Mouse (Mus musculus) limb, embryonic 14.5 days (tissue): ENCODE measurements around the gene Olfr740. TPM values are rescaled to one million over a fixed set of nuclear protein-coding genes. Genes with fewer than 3 reads are reported as not detected.

Experiments
- ATAC-seq: fragments of 200-750 bp; cut with Nextera tagmentation; 2 replicates; pipeline ENCODE4 v1.8.0; 2017; ENCODE audit warnings: low read depth, moderate number of reproducible peaks, moderate TSS enrichment; ENCODE audit not compliant: low FRiP score
- DNase-seq: peaks from one replicate; pipeline ENCODE4 v3.0.0-alpha.2; 2015; ENCODE audit warnings: low spot score
- H3K27ac ChIP-seq: fragments of 300-500 bp; sonication (generic); replicated peaks from 2 replicates; pipeline ENCODE4 v1.5.1; 2014; ENCODE audit warnings: low read depth, mild to moderate bottlenecking, low read length, moderate library complexity, mixed read lengths
- H3K27me3 ChIP-seq: fragments of 300-500 bp; sonication (generic); 2 replicates; pipeline ENCODE4 v1.6.1; 2014; ENCODE audit warnings: low read length, mixed read lengths; ENCODE audit not compliant: control insufficient read depth, insufficient read depth
- H3K36me3 ChIP-seq: fragments of 300-500 bp; sonication (generic); 2 replicates; pipeline ENCODE4 v1.6.1; 2014; ENCODE audit warnings: mild to moderate bottlenecking, low read length, moderate library complexity, mixed read lengths; ENCODE audit not compliant: control insufficient read depth, insufficient read depth
- H3K4me1 ChIP-seq: fragments of 300-500 bp; sonication (generic); 2 replicates; pipeline ENCODE4 v1.6.1; 2014; ENCODE audit warnings: antibody characterized with exemption, low read length, mixed read lengths; ENCODE audit not compliant: control insufficient read depth, insufficient read depth
- H3K4me2 ChIP-seq: fragments of 300-500 bp; sonication (generic); replicated peaks from 2 replicates; pipeline ENCODE4 v1.6.1; 2014; ENCODE audit warnings: low read depth, mild to moderate bottlenecking, low read length, moderate library complexity; ENCODE audit not compliant: severe bottlenecking
- H3K4me3 ChIP-seq: fragments of 300-500 bp; sonication (generic); replicated peaks from 2 replicates; pipeline ENCODE4 v1.5.1; 2014; ENCODE audit warnings: low read length
- H3K9ac ChIP-seq: fragments of 300-500 bp; sonication (generic); 2 replicates; pipeline ENCODE4 v1.6.1; 2014; ENCODE audit warnings: mild to moderate bottlenecking, low read depth, low read length, moderate library complexity; ENCODE audit not compliant: severe bottlenecking
- H3K9me3 ChIP-seq: fragments of 300-500 bp; sonication (generic); 2 replicates; pipeline ENCODE4 v1.6.1; 2016; ENCODE audit warnings: low read length; ENCODE audit not compliant: control insufficient read depth
- POLR2A ChIP-seq: fragments of 200-500 bp; IDR thresholded peaks from 2 replicates; pipeline ENCODE4 v1.8.0; 2012; ENCODE audit warnings: inconsistent platforms, mild to moderate bottlenecking, moderate library complexity, borderline replicate concordance; ENCODE audit not compliant: insufficient read depth, insufficient read length; ENCODE audit errors: extremely low read depth
- WGBS: fragments of 180-500 bp; shearing (Covaris S2); extraction: QIAGEN DNeasy Blood & Tissue Kit; methylation state at CpG from one replicate; pipeline ENCODE4 v1.1.7; 2014; 5-methylcytosine and 5-hydroxymethylcytosine counted together
- polyA plus RNA-seq, 2 experiments: library from polyadenylated mRNA; depleted of rRNA in 1 of 2; stranded (reverse) in 1 of 2; unstranded in 1 of 2; fragments of >200 nt; fragmentation: Nextera tagmentation in 1 of 2; extraction: Ambion mirVana in 1 of 2; gene quantifications; 2 replicates each; pipeline versions ENCODE4 v1.2.1 to v1.2.3; 2012 to 2014

Gene Olfr740
- polyA plus RNA-seq, 2 experiments: not detected

GRCm38 (mm10) chr14:50503300-50503699, 58.0 kb downstream of the Olfr740 start, which contains the start of gene Olfr742:
Gene Olfr742 (plus strand): TSS chr14:50503600.
- WGBS: 54% methylated on average over 2 of the region's 2 CpGs
- H3K4me3 ChIP-seq: no peak within 1 kb of the TSS
- no peak for ATAC-seq
- no peaks in the 10 kb centered on the region for H3K4me1 ChIP-seq
- no peak for TF ChIP-seq POLR2A
- no peaks in the 10 kb centered on the region for H3K9me3 ChIP-seq
- DNase-seq: no peak
- no peak within 1 kb of the TSS for H3K9ac ChIP-seq
- no peak within 1 kb of the TSS for H3K27ac ChIP-seq
- H3K4me2 ChIP-seq: no peak within 1 kb of the TSS
- H3K27me3 ChIP-seq: no peaks in the 10 kb centered on the region
- H3K36me3 ChIP-seq: no peaks in the 10 kb centered on the region

Other genes starting within 250 kb of the Olfr740 start
- gene Olfr731, start 203.7 kb upstream of the Olfr740 start, polyA plus RNA-seq (2012; rRNA removed): not detected in 2 replicates
- gene Olfr731, start 203.7 kb upstream of the Olfr740 start, polyA plus RNA-seq (2014; fragmentation: Nextera tagmentation; extraction: Ambion mirVana): not detected in 2 replicates
- gene Olfr732, start 161.3 kb upstream of the Olfr740 start, polyA plus RNA-seq (2012; rRNA removed): not detected in 2 replicates
- not detected in 2 replicates for gene Olfr732, start 161.3 kb upstream of the Olfr740 start, polyA plus RNA-seq (2014; fragmentation: Nextera tagmentation; extraction: Ambion mirVana)
- gene Olfr733, start 144.0 kb upstream of the Olfr740 start, polyA plus RNA-seq (2012; rRNA removed): 0.12 TPM in 1 of 2 replicates, not detected in the other
- gene Olfr733, start 144.0 kb upstream of the Olfr740 start, polyA plus RNA-seq (2014; fragmentation: Nextera tagmentation; extraction: Ambion mirVana): not detected in 2 replicates
- gene Olfr734, start 118.8 kb upstream of the Olfr740 start, polyA plus RNA-seq (2012; rRNA removed): not detected in 2 replicates
- not detected in 2 replicates for gene Olfr734, start 118.8 kb upstream of the Olfr740 start, polyA plus RNA-seq (2014; fragmentation: Nextera tagmentation; extraction: Ambion mirVana)
- not detected in 2 replicates for gene Olfr735, start 96.7 kb upstream of the Olfr740 start, polyA plus RNA-seq (2012; rRNA removed)
- gene Olfr735, start 96.7 kb upstream of the Olfr740 start, polyA plus RNA-seq (2014; fragmentation: Nextera tagmentation; extraction: Ambion mirVana): not detected in 2 replicates
- 0.04 TPM in 2 replicates for gene Tlr11, start 87.6 kb upstream of the Olfr740 start, polyA plus RNA-seq (2012; rRNA removed)
- gene Tlr11, start 87.6 kb upstream of the Olfr740 start, polyA plus RNA-seq (2014; fragmentation: Nextera tagmentation; extraction: Ambion mirVana): not detected in 2 replicates
- not detected in 2 replicates for gene Olfr736, start 64.4 kb upstream of the Olfr740 start, polyA plus RNA-seq (2012; rRNA removed)
- gene Olfr736, start 64.4 kb upstream of the Olfr740 start, polyA plus RNA-seq (2014; fragmentation: Nextera tagmentation; extraction: Ambion mirVana): not detected in 2 replicates
- not detected in 2 replicates for gene Olfr738, start 38.0 kb upstream of the Olfr740 start, polyA plus RNA-seq (2012; rRNA removed)
- not detected in 2 replicates for gene Olfr738, start 38.0 kb upstream of the Olfr740 start, polyA plus RNA-seq (2014; fragmentation: Nextera tagmentation; extraction: Ambion mirVana)
- gene Olfr739, start 26.9 kb upstream of the Olfr740 start, polyA plus RNA-seq (2012; rRNA removed): not detected in 2 replicates
- not detected in 2 replicates for gene Olfr739, start 26.9 kb upstream of the Olfr740 start, polyA plus RNA-seq (2014; fragmentation: Nextera tagmentation; extraction: Ambion mirVana)
- not detected in 2 replicates for gene Olfr741, start 27.2 kb downstream of the Olfr740 start, polyA plus RNA-seq (2012; rRNA removed)
- not detected in 2 replicates for gene Olfr741, start 27.2 kb downstream of the Olfr740 start, polyA plus RNA-seq (2014; fragmentation: Nextera tagmentation; extraction: Ambion mirVana)
- not detected in 2 replicates for gene Olfr742, start 58.1 kb downstream of the Olfr740 start, polyA plus RNA-seq (2012; rRNA removed)
- not detected in 2 replicates for gene Olfr742, start 58.1 kb downstream of the Olfr740 start, polyA plus RNA-seq (2014; fragmentation: Nextera tagmentation; extraction: Ambion mirVana)
- not detected in 2 replicates for gene Olfr743, start 76.3 kb downstream of the Olfr740 start, polyA plus RNA-seq (2012; rRNA removed)
- gene Olfr743, start 76.3 kb downstream of the Olfr740 start, polyA plus RNA-seq (2014; fragmentation: Nextera tagmentation; extraction: Ambion mirVana): not detected in 2 replicates
- gene Olfr744, start 169.3 kb downstream of the Olfr740 start, polyA plus RNA-seq (2012; rRNA removed): not detected in 2 replicates
- not detected in 2 replicates for gene Olfr744, start 169.3 kb downstream of the Olfr740 start, polyA plus RNA-seq (2014; fragmentation: Nextera tagmentation; extraction: Ambion mirVana)
- not detected in 2 replicates for gene Olfr745, start 193.8 kb downstream of the Olfr740 start, polyA plus RNA-seq (2012; rRNA removed)
- gene Olfr745, start 193.8 kb downstream of the Olfr740 start, polyA plus RNA-seq (2014; fragmentation: Nextera tagmentation; extraction: Ambion mirVana): not detected in 2 replicates
- gene Olfr746, start 201.5 kb downstream of the Olfr740 start, polyA plus RNA-seq (2012; rRNA removed): not detected in 2 replicates
- gene Olfr746, start 201.5 kb downstream of the Olfr740 start, polyA plus RNA-seq (2014; fragmentation: Nextera tagmentation; extraction: Ambion mirVana): not detected in 2 replicates
- gene Olfr747, start 247.7 kb downstream of the Olfr740 start, polyA plus RNA-seq (2012; rRNA removed): not detected in 2 replicates
- gene Olfr747, start 247.7 kb downstream of the Olfr740 start, polyA plus RNA-seq (2014; fragmentation: Nextera tagmentation; extraction: Ambion mirVana): not detected in 2 replicates